Mouse (Mus musculus): ENCODE data around the gene Cdk14.

- TF ChIP-seq POLR2A (IDR thresholded peaks at IDR 0.05; ENCODE audit: control insufficient read depth, low read depth, low read length), result no peak
- TF ChIP-seq CTCF (IDR thresholded peaks at IDR 0.05; ENCODE audit: control insufficient read depth, insufficient read depth, insufficient replicate concordance, low read depth, low read length), result no peak
Measured at GRCm38 (mm10) chr5:5018242-5018641, 401.9 kb downstream of the Cdk14 start.

Measured in testis, adult 2 months (tissue).